Mouse (Mus musculus): ENCODE results near the gene Dgcr6.

DNA sequence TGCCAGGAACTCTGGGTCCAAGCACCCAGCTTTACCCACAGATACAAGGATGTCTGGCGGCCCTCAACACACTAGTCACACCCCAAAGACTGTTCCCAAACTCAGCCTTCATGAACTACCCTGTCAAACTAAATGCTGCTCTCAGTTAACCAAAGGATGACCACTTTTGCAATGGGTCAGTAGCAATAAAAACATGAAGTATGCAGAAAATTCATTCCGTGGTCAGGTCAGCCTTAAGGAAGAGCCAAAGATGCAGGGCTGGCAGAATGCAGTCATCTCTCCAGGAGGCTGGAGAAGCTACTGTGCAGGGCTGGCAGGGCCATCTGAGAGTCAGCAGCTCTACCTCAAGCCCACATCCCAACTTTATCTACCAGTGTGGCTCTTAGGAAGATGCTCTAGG, 26.6 kb downstream of the Dgcr6 start:
- TF ChIP-seq CTCF (IDR thresholded peaks at IDR 0.05; ENCODE audit: low read depth, low read length), result no peak
- TF ChIP-seq POLR2A (IDR thresholded peaks at IDR 0.05; ENCODE audit: insufficient read depth, low read length), result no peak
- TF ChIP-seq EP300 (IDR thresholded peaks at IDR 0.05; ENCODE audit: insufficient read depth, low read depth, low read length), result no peak

All from ES-Bruce4 (cell line).